Mouse (Mus musculus): Measurements from ENCODE around the gene Ranbp17. TPM values are rescaled to one million over a fixed set of nuclear protein-coding genes. Genes with fewer than 3 reads are reported as not detected.

Ranbp17 gene
- polyA plus RNA-seq, 1 experiment from 2014 or later = 6.8 TPM

- Histone ChIP-seq H3K36me3 (ENCODE audit: control insufficient read depth, insufficient read depth, low read length) (no peaks in the 10 kb centered on the region), H3K4me2 (ENCODE audit: low read length) (no peak overlapping the region), H3K27ac (ENCODE audit: low read depth) (no peak overlapping the region), H3K4me1 (replicated peaks; ENCODE audit: control insufficient read depth, insufficient read depth, low read length) (peaks cover 4% of the 10 kb centered on the region; the same call in 1 of the 2 replicates), H3K4me3 (ENCODE audit: low read depth, low read length) (no peak overlapping the region), H3K9ac (ENCODE audit: low read length) (no peak overlapping the region), H3K27me3 (replicated peaks; ENCODE audit: control insufficient read depth, insufficient read depth, low read length) (peaks cover 96% of the 10 kb centered on the region), H3K9me3 (ENCODE audit: control insufficient read depth, low read length) (0 out of 2 replicates have a peak, but pooled peaks cover 3% of the 10 kb centered on the region)
- 7% methylated on average over 25 of the region's 25 CpGs for WGBS
- DNase-seq (ENCODE audit: low spot score) = no peak
- ATAC-seq (replicated peaks; ENCODE audit: low FRiP score, low TSS enrichment, low read depth) = no peak
These were observed 317.8 kb downstream of the Ranbp17 start for GRCm38 (mm10) chr11:33195531-33196446.

- WGBS = 25% methylated on average over 7 of the region's 7 CpGs
These were observed 318.5 kb downstream of the Ranbp17 start for GRCm38 (mm10) chr11:33195061-33195460.

GRCm38 (mm10) chr11:33193695-33194094 is 319.9 kb downstream of the Ranbp17 start:
- Histone ChIP-seq H3K9ac (ENCODE audit: low read length) (no peak overlapping the region), H3K4me1 (replicated peaks; ENCODE audit: control insufficient read depth, insufficient read depth, low read length) (no peaks in the 10 kb centered on the region), H3K27me3 (replicated peaks; ENCODE audit: control insufficient read depth, insufficient read depth, low read length) (peaks cover 79% of the 10 kb centered on the region), H3K4me2 (ENCODE audit: low read length) (peak overlapping the region; percentile 31), H3K4me3 (ENCODE audit: low read depth, low read length) (no peak overlapping the region), H3K36me3 (ENCODE audit: control insufficient read depth, insufficient read depth, low read length) (no peaks in the 10 kb centered on the region), H3K9me3 (ENCODE audit: control insufficient read depth, low read length) (0 out of 2 replicates have a peak, but pooled peaks cover 3% of the 10 kb centered on the region), H3K27ac (ENCODE audit: low read depth) (no peak overlapping the region)
- WGBS = under 1% methylated on average over 12 of the region's 12 CpGs
- DNase-seq (ENCODE audit: low spot score) (no peak), ATAC-seq (replicated peaks; ENCODE audit: low FRiP score, low TSS enrichment, low read depth) (no peak)

More at GRCm38 (mm10) chr11:33195061-33195460, 318.5 kb downstream of the Ranbp17 start:
- H3K4me3 ChIP-seq (ENCODE audit: low read depth, low read length) = no peak overlapping the region
- H3K27me3 ChIP-seq (replicated peaks; ENCODE audit: control insufficient read depth, insufficient read depth, low read length) = peaks cover 93% of the 10 kb centered on the region
- 0 out of 2 replicates have a peak, but pooled peaks cover 3% of the 10 kb centered on the region for H3K9me3 ChIP-seq (ENCODE audit: control insufficient read depth, low read length)
- DNase-seq (ENCODE audit: low spot score) (no peak), ATAC-seq (replicated peaks; ENCODE audit: low FRiP score, low TSS enrichment, low read depth) (no peak)
- H3K4me1 ChIP-seq (replicated peaks; ENCODE audit: control insufficient read depth, insufficient read depth, low read length) = no peaks in the 10 kb centered on the region
- H3K9ac ChIP-seq (ENCODE audit: low read length) = no peak overlapping the region
- no peak overlapping the region for H3K27ac ChIP-seq (ENCODE audit: low read depth)
- no peaks in the 10 kb centered on the region for H3K36me3 ChIP-seq (ENCODE audit: control insufficient read depth, insufficient read depth, low read length)
- H3K4me2 ChIP-seq (ENCODE audit: low read length) = no peak overlapping the region

DNA sequence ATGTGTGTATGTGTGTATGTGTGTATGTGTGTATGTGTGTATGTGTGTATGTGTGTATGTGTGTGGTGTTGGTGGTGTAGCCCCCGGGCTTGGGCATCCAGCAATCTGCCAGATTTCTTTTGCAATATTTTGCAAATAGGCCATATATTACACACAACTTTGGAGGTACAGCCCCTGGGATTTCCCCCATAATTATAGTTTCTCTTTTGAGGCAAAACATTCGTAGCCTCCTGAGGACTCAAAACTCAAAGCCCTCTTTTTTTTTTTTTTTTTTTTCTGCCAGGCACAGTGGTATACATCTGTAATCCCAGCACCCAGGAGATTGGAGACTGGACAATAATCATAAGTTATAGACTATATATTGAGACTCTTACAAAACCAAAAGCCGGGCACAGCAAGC is 331.7 kb downstream of the Ranbp17 start:
- Histone ChIP-seq H3K36me3 (ENCODE audit: control insufficient read depth, insufficient read depth, low read length) (no peaks in the 10 kb centered on the region), H3K27me3 (replicated peaks; ENCODE audit: control insufficient read depth, insufficient read depth, low read length) (peaks cover 20% of the 10 kb centered on the region), H3K27ac (ENCODE audit: low read depth) (no peak overlapping the region), H3K4me2 (ENCODE audit: low read length) (no peak overlapping the region), H3K4me3 (ENCODE audit: low read depth, low read length) (no peak overlapping the region), H3K9me3 (ENCODE audit: control insufficient read depth, low read length) (no peaks in the 10 kb centered on the region), H3K9ac (ENCODE audit: low read length) (no peak overlapping the region), H3K4me1 (replicated peaks; ENCODE audit: control insufficient read depth, insufficient read depth, low read length) (peaks cover 6% of the 10 kb centered on the region; the same call in 1 of the 2 replicates)
- DNase-seq (ENCODE audit: low spot score) (no peak), ATAC-seq (replicated peaks; ENCODE audit: low FRiP score, low TSS enrichment, low read depth) (no peak)
- 85% methylated on average over 3 of the region's 3 CpGs for WGBS

DNA sequence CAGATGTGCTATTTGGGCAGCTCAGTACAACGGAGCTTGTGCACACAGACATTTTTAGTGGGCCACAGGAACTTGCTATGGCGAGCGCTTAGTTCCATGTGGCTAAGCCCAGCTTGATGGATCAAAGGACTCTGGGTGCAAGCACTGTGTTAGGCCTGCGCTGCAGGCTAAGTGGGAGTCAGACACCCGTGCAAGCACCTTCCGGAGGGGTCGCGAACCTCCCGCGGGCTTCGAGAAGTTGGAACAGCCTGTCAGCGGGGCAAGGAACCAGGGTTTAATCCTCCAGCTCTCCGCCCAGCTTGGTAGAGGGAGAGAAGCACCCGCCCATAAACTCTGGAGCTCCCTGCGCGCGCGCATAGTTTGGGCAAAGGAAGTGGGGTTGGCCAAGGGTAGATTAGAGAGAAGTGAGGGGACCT is 332.8 kb downstream of the Ranbp17 start:
- H3K9me3 ChIP-seq (ENCODE audit: control insufficient read depth, low read length) = no peaks in the 10 kb centered on the region
- H3K4me3 ChIP-seq (ENCODE audit: low read depth, low read length) = peak overlapping the region; percentile 22
- no peak overlapping the region for H3K27ac ChIP-seq (ENCODE audit: low read depth)
- H3K4me1 ChIP-seq (replicated peaks; ENCODE audit: control insufficient read depth, insufficient read depth, low read length) = peaks cover 6% of the 10 kb centered on the region; the same call in 1 of the 2 replicates
- ATAC-seq (replicated peaks; ENCODE audit: low FRiP score, low TSS enrichment, low read depth) = no peak
- H3K4me2 ChIP-seq (ENCODE audit: low read length) = peak overlapping the region; percentile 43
- no peaks in the 10 kb centered on the region for H3K36me3 ChIP-seq (ENCODE audit: control insufficient read depth, insufficient read depth, low read length)
- H3K27me3 ChIP-seq (replicated peaks; ENCODE audit: control insufficient read depth, insufficient read depth, low read length) = peaks cover 24% of the 10 kb centered on the region
- DNase-seq (ENCODE audit: low spot score) = no peak
- WGBS = 6% methylated on average over 18 of the region's 18 CpGs
- no peak overlapping the region for H3K9ac ChIP-seq (ENCODE audit: low read length)

GRCm38 (mm10) chr11:33179802-33180201 is 333.7 kb downstream of the Ranbp17 start:
- no peak for DNase-seq (ENCODE audit: low spot score)
- H3K9ac ChIP-seq (ENCODE audit: low read length) = no peak overlapping the region
- H3K9me3 ChIP-seq (ENCODE audit: control insufficient read depth, low read length) = no peaks in the 10 kb centered on the region
- peaks cover 6% of the 10 kb centered on the region; the same call in 1 of the 2 replicates for H3K4me1 ChIP-seq (replicated peaks; ENCODE audit: control insufficient read depth, insufficient read depth, low read length)
- no peak for ATAC-seq (replicated peaks; ENCODE audit: low FRiP score, low TSS enrichment, low read depth)
- no peak overlapping the region for H3K27ac ChIP-seq (ENCODE audit: low read depth)
- H3K4me3 ChIP-seq (ENCODE audit: low read depth, low read length) = no peak overlapping the region
- WGBS = 68% methylated on average over 1 of the region's 1 CpGs
- H3K4me2 ChIP-seq (ENCODE audit: low read length) = no peak overlapping the region
- no peaks in the 10 kb centered on the region for H3K36me3 ChIP-seq (ENCODE audit: control insufficient read depth, insufficient read depth, low read length)
- peaks cover 24% of the 10 kb centered on the region for H3K27me3 ChIP-seq (replicated peaks; ENCODE audit: control insufficient read depth, insufficient read depth, low read length)

GRCm38 (mm10) chr11:33176525-33177245 is 336.9 kb downstream of the Ranbp17 start:
- Histone ChIP-seq H3K4me1 (replicated peaks; ENCODE audit: control insufficient read depth, insufficient read depth, low read length) (peaks cover 6% of the 10 kb centered on the region; the same call in 1 of the 2 replicates), H3K4me3 (ENCODE audit: low read depth, low read length) (no peak overlapping the region), H3K36me3 (ENCODE audit: control insufficient read depth, insufficient read depth, low read length) (no peaks in the 10 kb centered on the region), H3K9me3 (ENCODE audit: control insufficient read depth, low read length) (no peaks in the 10 kb centered on the region), H3K4me2 (ENCODE audit: low read length) (no peak overlapping the region), H3K9ac (ENCODE audit: low read length) (no peak overlapping the region), H3K27ac (ENCODE audit: low read depth) (no peak overlapping the region), H3K27me3 (replicated peaks; ENCODE audit: control insufficient read depth, insufficient read depth, low read length) (peaks cover 24% of the 10 kb centered on the region)
- DNase-seq (ENCODE audit: low spot score) (peak; percentile 68), ATAC-seq (replicated peaks; ENCODE audit: low FRiP score, low TSS enrichment, low read depth) (no peak; the same call in 1 of the 2 replicates)
- 34% methylated on average over 20 of the region's 20 CpGs for WGBS

DNA sequence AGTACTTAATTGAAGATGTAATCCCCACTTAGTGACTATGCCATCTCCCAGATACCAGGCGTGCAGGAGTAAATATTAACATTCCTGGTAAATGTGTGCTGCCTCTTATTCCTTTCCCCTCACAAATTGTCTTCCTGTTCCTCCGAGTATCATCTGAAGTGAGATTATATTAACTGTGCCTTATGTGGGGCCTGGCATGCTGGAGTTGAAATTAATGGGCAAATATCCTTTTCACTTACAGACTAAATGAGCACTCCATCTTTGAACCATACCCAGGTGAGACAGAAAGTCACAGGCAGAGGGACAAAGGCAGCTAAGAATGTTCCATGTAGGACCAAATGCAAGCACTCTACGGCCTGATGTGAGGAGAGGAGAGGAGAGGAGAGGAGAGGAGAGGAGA is 337.8 kb downstream of the Ranbp17 start:
- DNase-seq (ENCODE audit: low spot score) = peak; percentile 45

More for the DNA sequence above, 337.8 kb downstream of the Ranbp17 start:
- Histone ChIP-seq H3K9ac (ENCODE audit: low read length) (no peak overlapping the region), H3K36me3 (ENCODE audit: control insufficient read depth, insufficient read depth, low read length) (no peaks in the 10 kb centered on the region), H3K9me3 (ENCODE audit: control insufficient read depth, low read length) (no peaks in the 10 kb centered on the region), H3K27me3 (replicated peaks; ENCODE audit: control insufficient read depth, insufficient read depth, low read length) (peaks cover 23% of the 10 kb centered on the region), H3K4me1 (replicated peaks; ENCODE audit: control insufficient read depth, insufficient read depth, low read length) (peaks cover 4% of the 10 kb centered on the region; the same call in 1 of the 2 replicates), H3K4me2 (ENCODE audit: low read length) (no peak overlapping the region), H3K27ac (ENCODE audit: low read depth) (no peak overlapping the region), H3K4me3 (ENCODE audit: low read depth, low read length) (no peak overlapping the region)
- no peak for ATAC-seq (replicated peaks; ENCODE audit: low FRiP score, low TSS enrichment, low read depth)
- WGBS = 51% methylated on average over 2 of the region's 3 CpGs
